Mouse (Mus musculus) ES-E14 (cell line): ENCODE data around the gene Abr. TPM values are rescaled to one million over a fixed set of nuclear protein-coding genes. Genes with fewer than 3 reads are reported as not detected.

ENCODE experiments used
- DNase-seq: peaks from one replicate; pipeline ENCODE4 v3.0.0-alpha.2; 2013; ENCODE audit warnings: low read depth, low spot score
- H3K27ac ChIP-seq: 2 replicates; pipeline ENCODE4 v1.5.1; 2012; ENCODE audit warnings: low read depth, mild to moderate bottlenecking, low read length, moderate library complexity, mixed read lengths; ENCODE audit not compliant: poor library complexity, insufficient read depth, severe bottlenecking
- H3K36me3 ChIP-seq: 2 replicates; pipeline ENCODE4 v1.6.1; 2012; ENCODE audit warnings: mild to moderate bottlenecking, low read length, moderate library complexity, mixed read lengths; ENCODE audit not compliant: control insufficient read depth, poor library complexity, insufficient read depth, severe bottlenecking
- H3K4me1 ChIP-seq, 2 experiments: fragments of 150-350 bp in 1 of 2; sonication (generic) in 1 of 2; 2 replicates each; pipeline ENCODE4 v1.6.1; 2012; ENCODE audit warnings: low read length in 2 of 2, mild to moderate bottlenecking in 1 of 2, mixed read lengths in 1 of 2; ENCODE audit not compliant: control insufficient read depth in 2 of 2, insufficient read depth in 2 of 2, poor library complexity in 1 of 2
- H3K4me3 ChIP-seq, 2 experiments: fragments of 150-350 bp in 1 of 2; sonication (generic) in 1 of 2; 2 replicates each; pipeline ENCODE4 v1.5.1; 2012; ENCODE audit warnings: low read length in 2 of 2, low read depth in 1 of 2, mild to moderate bottlenecking in 1 of 2, mixed read lengths in 1 of 2; ENCODE audit not compliant: insufficient read depth in 1 of 2, poor library complexity in 1 of 2, severe bottlenecking in 1 of 2
- H3K9ac ChIP-seq: 2 replicates; pipeline ENCODE4 v1.6.1; 2012; ENCODE audit warnings: low read depth, mild to moderate bottlenecking, low read length, mixed read lengths; ENCODE audit not compliant: poor library complexity, insufficient read depth, severe bottlenecking
- H3K9me3 ChIP-seq: fragments of 150-350 bp; sonication (generic); 2 replicates; pipeline ENCODE4 v1.6.1; 2012; ENCODE audit warnings: low read depth, mild to moderate bottlenecking, low read length; ENCODE audit not compliant: control insufficient read depth, insufficient read depth
- CHD2 ChIP-seq: IDR thresholded peaks from 2 replicates; pipeline ENCODE4 v1.6.1; 2014; ENCODE audit warnings: mild to moderate bottlenecking, low read depth, low read length, inconsistent platforms
- HCFC1 ChIP-seq: IDR thresholded peaks from 2 replicates; pipeline ENCODE4 v1.6.1; 2012; ENCODE audit warnings: low read length, inconsistent platforms, borderline replicate concordance; ENCODE audit not compliant: insufficient read depth
- MAFK ChIP-seq: IDR thresholded peaks from 2 replicates; pipeline ENCODE4 v1.6.1; 2014; ENCODE audit warnings: mild to moderate bottlenecking, low read depth, low read length, inconsistent platforms; ENCODE audit not compliant: insufficient read depth
- ZC3H11A ChIP-seq: IDR thresholded peaks from 2 replicates; pipeline ENCODE4 v1.6.1; 2012; ENCODE audit warnings: low read depth, mild to moderate bottlenecking, inconsistent platforms, low read length, borderline replicate concordance
- ZNF384 ChIP-seq: IDR thresholded peaks from 2 replicates; pipeline ENCODE4 v1.6.1; 2012; ENCODE audit warnings: low read depth, low read length, inconsistent platforms
- in situ Hi-C, 2 experiments: fragments of 600-800 bp; cut with MboI; formaldehyde crosslinking; loops; one replicate each; pipeline ENCODE4 v1.15.1; 2025; ENCODE audit warnings: low sequenced_read_pairs in 2 of 2, inconsistent platforms in 1 of 2; ENCODE audit not compliant: unreplicated experiment in 2 of 2
- total RNA-seq: library from RNA; depleted of rRNA; stranded (reverse); fragments of 300-350 nt; gene quantifications from 2 replicates; pipeline ENCODE4 v1.2.3, GENCODE M21; 2012

The Abr gene
- total RNA-seq, 1 experiment, result 28.6 TPM

GRCm38 (mm10) chr11:76546431-76546830, 75.7 kb downstream of the Abr start:
- in situ Hi-C loops, result no loop called here
- DNase-seq, result no peak
- TF ChIP-seq MAFK (no peak), CHD2 (no peak)
- no peak overlapping the region for H3K27ac ChIP-seq
- 0 out of 2 replicates have a peak, but pooled peaks cover 2% of the 10 kb centered on the region for H3K36me3 ChIP-seq
- H3K9me3 ChIP-seq, result no peaks in the 10 kb centered on the region
- H3K9ac ChIP-seq, result no peak overlapping the region
- H3K4me1 ChIP-seq, result peaks cover 0 to 9% of the 10 kb centered on the region in 2 experiments; a peak in 1 of 4 replicates
- H3K4me3 ChIP-seq, result no peak overlapping the region

- TF ChIP-seq MAFK, result no peak
- TF ChIP-seq HCFC1, result no peak
- no peak for TF ChIP-seq CHD2
- no peak for TF ChIP-seq ZC3H11A
- no peak for TF ChIP-seq ZNF384
- 0 out of 2 replicates have a peak, but pooled peaks cover 2% of the 10 kb centered on the region for H3K36me3 ChIP-seq
- H3K4me1 ChIP-seq, result peaks cover 0 to 9% of the 10 kb centered on the region in 2 experiments; a peak in 1 of 4 replicates
- H3K4me3 ChIP-seq, result no peak overlapping the region
- H3K9ac ChIP-seq, result no peak overlapping the region
- in situ Hi-C loops, result no loop called here
- H3K9me3 ChIP-seq, result no peaks in the 10 kb centered on the region
- no peak overlapping the region for H3K27ac ChIP-seq
- no peak for DNase-seq
These were observed 78.8 kb downstream of the Abr start for GRCm38 (mm10) chr11:76543300-76543699.

- in situ Hi-C loops, result no loop called here
- H3K36me3 ChIP-seq, result no peaks in the 10 kb centered on the region
- no peaks in the 10 kb centered on the region for H3K9me3 ChIP-seq
- DNase-seq, result no peak
- H3K4me1 ChIP-seq, result peaks cover 2 to 5% of the 10 kb centered on the region in 2 experiments; a peak in 1 of 4 replicates
- no peak overlapping the region for H3K9ac ChIP-seq
- no peak overlapping the region for H3K27ac ChIP-seq
- TF ChIP-seq HCFC1, result no peak
- TF ChIP-seq MAFK, result no peak
- TF ChIP-seq ZC3H11A, result 0 out of 2 replicates have a peak, but pooled peaks have one; percentile 13
- TF ChIP-seq ZNF384, result no peak
- TF ChIP-seq CHD2, result no peak
- no peak overlapping the region for H3K4me3 ChIP-seq
These were observed 81.1 kb downstream of the Abr start for GRCm38 (mm10) chr11:76540973-76541372.

GRCm38 (mm10) chr11:76537401-76537800, 84.7 kb downstream of the Abr start:
- DNase-seq, result no peak
- Histone ChIP-seq H3K9me3 (no peaks in the 10 kb centered on the region), H3K36me3 (no peaks in the 10 kb centered on the region), H3K9ac (no peak overlapping the region), H3K4me3 (no peak overlapping the region), H3K4me1 (peaks cover 3% of the 10 kb centered on the region in 2 experiments; a peak in 2 of 4 replicates), H3K27ac (no peak overlapping the region)
- TF ChIP-seq MAFK, result no peak
- TF ChIP-seq ZC3H11A, result no peak
- TF ChIP-seq CHD2, result no peak
- no peak for TF ChIP-seq ZNF384
- no peak for TF ChIP-seq HCFC1
- in situ Hi-C loops, result no loop called here
